Mouse (Mus musculus): Measurements from ENCODE around the gene Rbms3. TPM values are rescaled to one million over a fixed set of nuclear protein-coding genes. Genes with fewer than 3 reads are reported as not detected.

Gene Rbms3
- total RNA-seq, 1 experiment = 2.2 TPM

DNA sequence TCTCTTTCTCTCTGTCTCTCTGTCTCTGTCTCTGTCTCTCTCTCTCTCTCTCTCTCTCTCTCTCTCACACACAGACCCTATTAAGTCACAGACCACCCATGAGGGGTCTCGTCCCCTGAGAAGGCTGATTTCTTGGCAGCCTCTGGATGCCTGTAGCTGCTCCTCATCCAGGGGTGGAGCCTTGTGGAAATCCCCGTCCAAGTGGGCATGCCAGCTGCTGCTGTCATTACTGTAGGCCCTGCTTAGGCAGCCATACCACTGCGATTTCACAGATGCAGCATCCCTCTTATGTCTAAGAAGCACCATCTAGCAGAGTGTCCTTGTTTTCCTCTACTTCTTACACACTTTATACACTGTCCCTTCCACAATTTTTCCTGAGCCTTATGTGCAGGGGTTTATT is 216.5 kb downstream of the Rbms3 start:
- Histone ChIP-seq H3K9ac (ENCODE audit: insufficient read depth, low read depth, low read length, poor library complexity, severe bottlenecking) (no peak overlapping the region), H3K36me3 (ENCODE audit: control insufficient read depth, insufficient read depth, low read length, poor library complexity, severe bottlenecking) (no peaks in the 10 kb centered on the region), H3K4me1 (ENCODE audit: control insufficient read depth in 2 of 2, insufficient read depth in 2 of 2, low read length in 2 of 2, poor library complexity in 1 of 2) (peaks cover 0 to 2% of the 10 kb centered on the region in 2 experiments; a peak in 1 of 4 replicates), H3K9me3 (ENCODE audit: control insufficient read depth, insufficient read depth, low read depth, low read length) (no peaks in the 10 kb centered on the region), H3K4me3 (ENCODE audit: insufficient read depth in 1 of 2, low read depth in 1 of 2, low read length in 2 of 2, poor library complexity in 1 of 2, severe bottlenecking in 1 of 2) (no peak overlapping the region), H3K27ac (ENCODE audit: insufficient read depth, low read depth, low read length, poor library complexity, severe bottlenecking) (no peak overlapping the region)
- in situ Hi-C loops (cut with MboI; ENCODE audit: low sequenced_read_pairs in 2 of 2, unreplicated experiment in 2 of 2) = no loop called here
- DNase-seq (ENCODE audit: low read depth, low spot score) = no peak
- TF ChIP-seq ZC3H11A (IDR thresholded peaks at IDR 0.05; ENCODE audit: borderline replicate concordance, low read depth, low read length) = no peak
- no peak for TF ChIP-seq HCFC1 (IDR thresholded peaks at IDR 0.05; ENCODE audit: borderline replicate concordance, insufficient read depth, low read length)
- no peak for TF ChIP-seq MAFK (IDR thresholded peaks at IDR 0.05; ENCODE audit: insufficient read depth, low read depth, low read length)
- no peak for TF ChIP-seq CHD2 (IDR thresholded peaks at IDR 0.05; ENCODE audit: low read depth, low read length)
- no peak for TF ChIP-seq ZNF384 (IDR thresholded peaks at IDR 0.05; ENCODE audit: low read depth, low read length)

DNA sequence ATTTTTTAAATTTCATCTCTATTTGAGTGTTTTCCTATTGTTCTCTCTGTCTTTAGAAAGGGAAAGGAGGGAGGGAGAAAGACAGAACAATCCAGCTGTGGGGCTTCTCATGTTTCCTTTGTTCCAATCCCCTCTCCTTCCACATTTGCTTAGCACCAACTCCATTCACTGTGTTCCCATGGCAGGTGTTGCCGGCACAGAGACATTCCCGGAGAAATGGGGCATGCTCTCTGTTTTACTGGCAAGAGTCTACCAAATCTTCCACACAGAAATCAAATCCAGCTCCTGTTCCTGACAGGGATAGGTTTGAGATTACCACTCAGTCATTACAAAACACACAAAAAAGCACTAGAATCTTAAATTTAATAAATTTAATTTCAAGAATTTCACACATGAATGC is 217.1 kb downstream of the Rbms3 start:
- in situ Hi-C loops (cut with MboI; ENCODE audit: low sequenced_read_pairs in 2 of 2, unreplicated experiment in 2 of 2) = no loop called here
- no peak overlapping the region for H3K27ac ChIP-seq (ENCODE audit: insufficient read depth, low read depth, low read length, poor library complexity, severe bottlenecking)
- DNase-seq (ENCODE audit: low read depth, low spot score) = no peak
- peaks cover 0 to 2% of the 10 kb centered on the region in 2 experiments; a peak in 1 of 4 replicates for H3K4me1 ChIP-seq (ENCODE audit: control insufficient read depth in 2 of 2, insufficient read depth in 2 of 2, low read length in 2 of 2, poor library complexity in 1 of 2)
- TF ChIP-seq ZC3H11A (IDR thresholded peaks at IDR 0.05; ENCODE audit: borderline replicate concordance, low read depth, low read length) = no peak
- no peak for TF ChIP-seq MAFK (IDR thresholded peaks at IDR 0.05; ENCODE audit: insufficient read depth, low read depth, low read length)
- TF ChIP-seq CHD2 (IDR thresholded peaks at IDR 0.05; ENCODE audit: low read depth, low read length) = no peak
- TF ChIP-seq HCFC1 (IDR thresholded peaks at IDR 0.05; ENCODE audit: borderline replicate concordance, insufficient read depth, low read length) = no peak
- no peak for TF ChIP-seq ZNF384 (IDR thresholded peaks at IDR 0.05; ENCODE audit: low read depth, low read length)
- no peaks in the 10 kb centered on the region for H3K9me3 ChIP-seq (ENCODE audit: control insufficient read depth, insufficient read depth, low read depth, low read length)
- H3K36me3 ChIP-seq (ENCODE audit: control insufficient read depth, insufficient read depth, low read length, poor library complexity, severe bottlenecking) = no peaks in the 10 kb centered on the region
- H3K9ac ChIP-seq (ENCODE audit: insufficient read depth, low read depth, low read length, poor library complexity, severe bottlenecking) = no peak overlapping the region
- H3K4me3 ChIP-seq (ENCODE audit: insufficient read depth in 1 of 2, low read depth in 1 of 2, low read length in 2 of 2, poor library complexity in 1 of 2, severe bottlenecking in 1 of 2) = no peak overlapping the region

- no peak overlapping the region for H3K27ac ChIP-seq (ENCODE audit: insufficient read depth, low read depth, low read length, poor library complexity, severe bottlenecking)
- in situ Hi-C loops (cut with MboI; ENCODE audit: low sequenced_read_pairs in 2 of 2, unreplicated experiment in 2 of 2) = no loop called here
- H3K36me3 ChIP-seq (ENCODE audit: control insufficient read depth, insufficient read depth, low read length, poor library complexity, severe bottlenecking) = no peaks in the 10 kb centered on the region
- no peaks in the 10 kb centered on the region for H3K4me1 ChIP-seq (ENCODE audit: control insufficient read depth in 2 of 2, insufficient read depth in 2 of 2, low read length in 2 of 2, poor library complexity in 1 of 2)
- DNase-seq (ENCODE audit: low read depth, low spot score) = no peak
- H3K9me3 ChIP-seq (ENCODE audit: control insufficient read depth, insufficient read depth, low read depth, low read length) = no peaks in the 10 kb centered on the region
- TF ChIP-seq HCFC1 (IDR thresholded peaks at IDR 0.05; ENCODE audit: borderline replicate concordance, insufficient read depth, low read length) (no peak), ZNF384 (IDR thresholded peaks at IDR 0.05; ENCODE audit: low read depth, low read length) (no peak), CHD2 (IDR thresholded peaks at IDR 0.05; ENCODE audit: low read depth, low read length) (no peak), MAFK (IDR thresholded peaks at IDR 0.05; ENCODE audit: insufficient read depth, low read depth, low read length) (no peak), ZC3H11A (IDR thresholded peaks at IDR 0.05; ENCODE audit: borderline replicate concordance, low read depth, low read length) (no peak)
- no peak overlapping the region for H3K9ac ChIP-seq (ENCODE audit: insufficient read depth, low read depth, low read length, poor library complexity, severe bottlenecking)
- no peak overlapping the region for H3K4me3 ChIP-seq (ENCODE audit: insufficient read depth in 1 of 2, low read depth in 1 of 2, low read length in 2 of 2, poor library complexity in 1 of 2, severe bottlenecking in 1 of 2)
These were observed 225.1 kb downstream of the Rbms3 start for GRCm38 (mm10) chr9:117404621-117405020.

GRCm38 (mm10) chr9:117400262-117400671 is 229.4 kb downstream of the Rbms3 start:
- no peaks in the 10 kb centered on the region for H3K4me1 ChIP-seq (ENCODE audit: control insufficient read depth in 2 of 2, insufficient read depth in 2 of 2, low read length in 2 of 2, poor library complexity in 1 of 2)
- H3K9ac ChIP-seq (ENCODE audit: insufficient read depth, low read depth, low read length, poor library complexity, severe bottlenecking) = no peak overlapping the region
- no peak overlapping the region for H3K27ac ChIP-seq (ENCODE audit: insufficient read depth, low read depth, low read length, poor library complexity, severe bottlenecking)
- no peak overlapping the region for H3K4me3 ChIP-seq (ENCODE audit: insufficient read depth in 1 of 2, low read depth in 1 of 2, low read length in 2 of 2, poor library complexity in 1 of 2, severe bottlenecking in 1 of 2)
- no peak for TF ChIP-seq MAFK (IDR thresholded peaks at IDR 0.05; ENCODE audit: insufficient read depth, low read depth, low read length)
- TF ChIP-seq ZC3H11A (IDR thresholded peaks at IDR 0.05; ENCODE audit: borderline replicate concordance, low read depth, low read length) = no peak
- no peak for TF ChIP-seq CHD2 (IDR thresholded peaks at IDR 0.05; ENCODE audit: low read depth, low read length)
- no peak for TF ChIP-seq ZNF384 (IDR thresholded peaks at IDR 0.05; ENCODE audit: low read depth, low read length)
- TF ChIP-seq HCFC1 (IDR thresholded peaks at IDR 0.05; ENCODE audit: borderline replicate concordance, insufficient read depth, low read length) = no peak
- no peaks in the 10 kb centered on the region for H3K9me3 ChIP-seq (ENCODE audit: control insufficient read depth, insufficient read depth, low read depth, low read length)
- no peaks in the 10 kb centered on the region for H3K36me3 ChIP-seq (ENCODE audit: control insufficient read depth, insufficient read depth, low read length, poor library complexity, severe bottlenecking)
- no peak for DNase-seq (ENCODE audit: low read depth, low spot score)
- in situ Hi-C loops (cut with MboI; ENCODE audit: low sequenced_read_pairs in 2 of 2, unreplicated experiment in 2 of 2) = no loop called here

DNA sequence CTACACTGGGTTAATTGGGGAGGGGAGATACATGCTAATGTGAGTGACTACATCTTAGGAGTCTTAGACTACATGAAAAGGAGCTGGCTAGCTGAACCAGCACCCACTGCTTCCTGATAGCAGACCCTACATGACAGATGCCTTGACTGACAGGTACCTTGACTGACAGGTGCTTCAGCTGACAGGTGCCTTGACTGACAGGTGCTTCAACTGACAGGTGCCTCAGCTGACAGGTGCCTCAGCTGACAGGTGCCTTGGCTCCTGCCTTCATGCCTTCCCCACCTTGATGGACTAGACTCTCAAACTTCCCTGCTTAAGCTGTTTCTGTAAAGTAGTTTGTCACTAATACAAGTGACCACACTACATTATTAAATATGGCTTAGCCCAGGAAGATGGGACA is 232.6 kb downstream of the Rbms3 start:
- no peak overlapping the region for H3K27ac ChIP-seq (ENCODE audit: insufficient read depth, low read depth, low read length, poor library complexity, severe bottlenecking)
- H3K9ac ChIP-seq (ENCODE audit: insufficient read depth, low read depth, low read length, poor library complexity, severe bottlenecking) = no peak overlapping the region
- H3K4me1 ChIP-seq (ENCODE audit: control insufficient read depth in 2 of 2, insufficient read depth in 2 of 2, low read length in 2 of 2, poor library complexity in 1 of 2) = no peaks in the 10 kb centered on the region
- no peaks in the 10 kb centered on the region for H3K9me3 ChIP-seq (ENCODE audit: control insufficient read depth, insufficient read depth, low read depth, low read length)
- in situ Hi-C loops (cut with MboI; ENCODE audit: low sequenced_read_pairs in 2 of 2, unreplicated experiment in 2 of 2) = no loop called here
- no peaks in the 10 kb centered on the region for H3K36me3 ChIP-seq (ENCODE audit: control insufficient read depth, insufficient read depth, low read length, poor library complexity, severe bottlenecking)
- TF ChIP-seq CHD2 (IDR thresholded peaks at IDR 0.05; ENCODE audit: low read depth, low read length) (no peak), MAFK (IDR thresholded peaks at IDR 0.05; ENCODE audit: insufficient read depth, low read depth, low read length) (no peak), ZC3H11A (IDR thresholded peaks at IDR 0.05; ENCODE audit: borderline replicate concordance, low read depth, low read length) (no peak), HCFC1 (IDR thresholded peaks at IDR 0.05; ENCODE audit: borderline replicate concordance, insufficient read depth, low read length) (no peak), ZNF384 (IDR thresholded peaks at IDR 0.05; ENCODE audit: low read depth, low read length) (no peak)
- H3K4me3 ChIP-seq (ENCODE audit: insufficient read depth in 1 of 2, low read depth in 1 of 2, low read length in 2 of 2, poor library complexity in 1 of 2, severe bottlenecking in 1 of 2) = no peak overlapping the region
- no peak for DNase-seq (ENCODE audit: low read depth, low spot score)

Measured in ES-E14 (cell line).